Mouse (Mus musculus) neural tube, embryonic 12.5 days (tissue): Measurements from ENCODE around the gene 1700102P08Rik. TPM values are rescaled to one million over a fixed set of nuclear protein-coding genes. Genes with fewer than 3 reads are reported as not detected.
A peak's percentile ranks its signal among the peaks of the same experiment; 100 is the strongest.

Source experiments
- ATAC-seq: fragments of 200-750 bp; cut with Nextera tagmentation; 2 replicates; pipeline ENCODE4 v1.8.0; 2017; ENCODE audit warnings: low read depth, mild to moderate bottlenecking, moderate TSS enrichment, moderate library complexity; ENCODE audit not compliant: low FRiP score
- H3K27ac ChIP-seq: fragments of 300-500 bp; sonication (generic); 2 replicates; pipeline ENCODE4 v1.5.1; 2016
- H3K27me3 ChIP-seq: fragments of 300-500 bp; sonication (generic); replicated peaks from 2 replicates; pipeline ENCODE4 v1.6.1; 2016; ENCODE audit warnings: mild to moderate bottlenecking
- H3K36me3 ChIP-seq: fragments of 300-500 bp; sonication (generic); 2 replicates; pipeline ENCODE4 v1.6.1; 2016; ENCODE audit warnings: mild to moderate bottlenecking
- H3K4me1 ChIP-seq: fragments of 300-500 bp; sonication (generic); 2 replicates; pipeline ENCODE4 v1.6.1; 2016
- H3K4me2 ChIP-seq: fragments of 300-500 bp; sonication (generic); replicated peaks from 2 replicates; pipeline ENCODE4 v1.6.1; 2016; ENCODE audit warnings: mild to moderate bottlenecking
- H3K4me3 ChIP-seq: fragments of 300-500 bp; sonication (generic); 2 replicates; pipeline ENCODE4 v1.5.1; 2016
- H3K9ac ChIP-seq: fragments of 300-500 bp; sonication (generic); 2 replicates; pipeline ENCODE4 v1.6.1; 2016; ENCODE audit warnings: mild to moderate bottlenecking
- H3K9me3 ChIP-seq: fragments of 300-500 bp; sonication (generic); 2 replicates; pipeline ENCODE4 v1.6.1; 2016; ENCODE audit warnings: mild to moderate bottlenecking
- WGBS: fragments of 180-500 bp; shearing (Covaris S2); methylation state at CpG from one replicate; pipeline ENCODE4 v1.1.7; 2016; 5-methylcytosine and 5-hydroxymethylcytosine counted together
- polyA plus RNA-seq: library from polyadenylated mRNA; unstranded; fragments of >200 nt; fragmentation: Nextera tagmentation; extraction: Ambion mirVana; gene quantifications from 2 replicates; pipeline ENCODE4 v1.2.1, GENCODE M21; 2016

The 1700102P08Rik gene
- polyA plus RNA-seq: 1.3 and 1.7 TPM in 2 replicates

DNA sequence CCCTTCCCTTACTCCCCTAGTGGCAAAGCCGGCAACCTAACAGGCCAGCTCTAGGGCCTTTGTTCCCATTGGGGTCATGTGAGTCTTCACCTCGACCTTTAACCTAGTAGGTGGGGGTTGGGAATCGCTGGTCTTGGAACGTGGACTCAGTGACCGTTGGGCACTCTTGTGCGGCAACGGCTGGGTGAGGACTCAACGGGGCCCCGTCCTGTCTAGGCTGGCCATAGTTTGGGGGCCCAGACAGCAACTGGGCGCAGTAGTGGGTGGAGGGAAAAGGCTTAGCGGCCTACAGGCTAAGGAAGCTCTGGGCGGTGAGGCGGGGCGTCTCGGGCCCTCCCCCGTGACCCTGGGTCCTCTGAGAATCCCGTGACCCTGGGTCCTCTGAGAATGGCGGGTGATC lies at the start of gene 1700102P08Rik:
Gene 1700102P08Rik (plus strand): TSS at position 130 of the 400 bp plus-strand sequence.
- 67% methylated on average over 18 of the region's 18 CpGs for WGBS

DNA sequence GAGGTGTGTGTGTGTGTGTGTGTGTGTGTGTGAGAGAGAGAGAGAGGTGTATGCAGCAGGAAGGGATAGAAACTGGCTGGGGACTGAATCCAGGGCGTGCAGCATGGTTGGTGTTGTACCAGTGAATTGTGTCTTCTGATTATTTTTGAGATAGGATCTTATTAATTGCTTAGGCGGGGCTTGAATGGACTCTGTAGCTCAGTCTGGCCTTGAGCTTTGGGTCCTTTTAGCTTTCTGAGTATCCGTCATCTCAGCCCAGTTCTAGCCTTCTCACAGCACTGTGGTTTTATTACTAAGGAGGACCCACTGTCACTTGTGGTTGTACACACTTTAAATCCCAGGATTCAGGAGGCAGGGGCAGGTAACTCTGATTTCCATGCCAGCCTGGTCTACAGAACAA lies 49.3 kb upstream of the 1700102P08Rik start:
- Histone ChIP-seq H3K9me3 (no peaks in the 10 kb centered on the region), H3K4me1 (peaks cover 19% of the 10 kb centered on the region), H3K27ac (no peak overlapping the region), H3K9ac (no peak overlapping the region), H3K4me3 (no peak overlapping the region), H3K4me2 (no peak overlapping the region), H3K36me3 (no peaks in the 10 kb centered on the region), H3K27me3 (no peaks in the 10 kb centered on the region)
- WGBS: 89% methylated on average over 3 of the region's 3 CpGs
- no peak for ATAC-seq

More for the DNA sequence above, at the start of gene 1700102P08Rik:
- no peak within 1 kb of the TSS for H3K4me3 ChIP-seq
- H3K27me3 ChIP-seq: no peaks in the 10 kb centered on the region
- no peak within 1 kb of the TSS for H3K9ac ChIP-seq
- no peak for ATAC-seq
- peaks cover 63% of the 10 kb centered on the region for H3K36me3 ChIP-seq
- H3K9me3 ChIP-seq: no peaks in the 10 kb centered on the region
- no peaks in the 10 kb centered on the region for H3K4me1 ChIP-seq
- H3K27ac ChIP-seq: no peak within 1 kb of the TSS
- no peak within 1 kb of the TSS for H3K4me2 ChIP-seq

DNA sequence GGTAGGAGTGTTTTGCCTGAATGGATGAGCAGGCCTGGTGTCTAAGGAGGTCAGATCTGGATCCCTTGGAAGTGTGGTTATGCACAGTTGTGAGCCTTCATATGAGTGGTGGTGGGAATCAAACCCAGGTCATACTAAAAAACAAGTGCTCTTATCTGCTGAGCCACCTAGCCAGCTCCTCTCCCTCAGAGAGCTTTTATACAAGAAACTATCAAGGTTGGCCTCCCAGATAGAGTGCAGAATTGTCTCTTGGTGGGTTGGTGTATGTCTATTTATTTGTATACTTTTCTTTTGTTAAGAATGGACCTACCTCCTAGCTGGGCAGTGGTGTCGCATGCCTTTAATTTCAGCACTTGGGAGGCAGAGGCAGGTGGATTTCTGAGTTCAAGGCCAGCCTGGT lies 48.8 kb upstream of the 1700102P08Rik start:
- Histone ChIP-seq H3K9me3 (no peaks in the 10 kb centered on the region), H3K4me3 (no peak overlapping the region), H3K27ac (no peak overlapping the region), H3K9ac (no peak overlapping the region), H3K4me2 (no peak overlapping the region), H3K4me1 (peaks cover 21% of the 10 kb centered on the region), H3K27me3 (no peaks in the 10 kb centered on the region), H3K36me3 (no peaks in the 10 kb centered on the region)
- ATAC-seq: no peak
- WGBS: 96% methylated on average over 1 of the region's 1 CpGs

DNA sequence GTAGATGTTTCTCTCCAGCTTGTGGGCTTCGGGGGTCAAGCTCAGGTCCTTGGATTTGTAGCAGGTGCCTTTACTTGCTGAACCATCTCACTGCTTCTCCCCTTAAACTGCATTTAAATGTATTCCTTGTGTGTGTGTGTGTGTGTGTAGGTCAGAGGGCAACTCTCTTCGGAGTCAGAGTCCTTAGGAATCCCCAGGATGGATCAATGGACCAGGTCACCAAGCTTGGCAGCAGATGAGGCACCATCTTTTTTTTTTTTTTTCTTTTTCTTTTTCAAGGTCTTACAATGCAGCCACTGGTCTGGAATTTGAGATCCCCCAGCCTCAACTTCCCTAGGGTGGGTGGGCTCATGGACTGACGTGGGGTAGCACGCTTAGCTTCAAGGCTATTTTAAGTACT lies 48.1 kb upstream of the 1700102P08Rik start:
- Histone ChIP-seq H3K27ac (no peak overlapping the region), H3K27me3 (no peaks in the 10 kb centered on the region), H3K9me3 (no peaks in the 10 kb centered on the region), H3K9ac (no peak overlapping the region), H3K4me3 (no peak overlapping the region), H3K4me1 (peaks cover 27% of the 10 kb centered on the region), H3K4me2 (no peak overlapping the region), H3K36me3 (no peaks in the 10 kb centered on the region)
- no peak for ATAC-seq
- 84% methylated on average over 4 of the region's 4 CpGs for WGBS

DNA sequence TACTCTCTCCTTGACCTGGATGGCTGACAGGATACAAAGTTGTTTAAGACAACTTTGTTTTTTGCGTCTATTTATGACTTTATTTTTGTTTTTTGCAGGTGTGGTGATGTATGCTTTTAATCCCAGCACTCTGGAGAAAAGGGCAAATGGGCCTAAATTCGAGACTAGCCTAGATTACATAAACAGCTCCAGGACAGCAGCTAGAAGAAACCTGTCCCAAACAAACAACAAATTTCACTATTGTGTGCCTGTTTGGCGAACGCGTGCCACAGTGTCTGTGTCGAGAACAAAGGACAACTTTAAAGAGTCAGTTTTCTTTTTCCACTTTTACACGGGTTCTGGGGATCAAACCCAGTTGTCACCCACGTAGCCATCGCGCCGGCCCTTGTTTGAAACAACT lies 45.6 kb upstream of the 1700102P08Rik start:
- Histone ChIP-seq H3K27me3 (no peaks in the 10 kb centered on the region), H3K4me1 (peaks cover 14% of the 10 kb centered on the region), H3K27ac (peak overlapping the region; percentile 83), H3K4me3 (peak overlapping the region; percentile 95), H3K4me2 (peak overlapping the region; percentile 73), H3K9ac (peak overlapping the region; percentile 92), H3K36me3 (peaks cover 20% of the 10 kb centered on the region), H3K9me3 (no peaks in the 10 kb centered on the region)
- 6% methylated on average over 11 of the region's 11 CpGs for WGBS
- no peak for ATAC-seq

DNA sequence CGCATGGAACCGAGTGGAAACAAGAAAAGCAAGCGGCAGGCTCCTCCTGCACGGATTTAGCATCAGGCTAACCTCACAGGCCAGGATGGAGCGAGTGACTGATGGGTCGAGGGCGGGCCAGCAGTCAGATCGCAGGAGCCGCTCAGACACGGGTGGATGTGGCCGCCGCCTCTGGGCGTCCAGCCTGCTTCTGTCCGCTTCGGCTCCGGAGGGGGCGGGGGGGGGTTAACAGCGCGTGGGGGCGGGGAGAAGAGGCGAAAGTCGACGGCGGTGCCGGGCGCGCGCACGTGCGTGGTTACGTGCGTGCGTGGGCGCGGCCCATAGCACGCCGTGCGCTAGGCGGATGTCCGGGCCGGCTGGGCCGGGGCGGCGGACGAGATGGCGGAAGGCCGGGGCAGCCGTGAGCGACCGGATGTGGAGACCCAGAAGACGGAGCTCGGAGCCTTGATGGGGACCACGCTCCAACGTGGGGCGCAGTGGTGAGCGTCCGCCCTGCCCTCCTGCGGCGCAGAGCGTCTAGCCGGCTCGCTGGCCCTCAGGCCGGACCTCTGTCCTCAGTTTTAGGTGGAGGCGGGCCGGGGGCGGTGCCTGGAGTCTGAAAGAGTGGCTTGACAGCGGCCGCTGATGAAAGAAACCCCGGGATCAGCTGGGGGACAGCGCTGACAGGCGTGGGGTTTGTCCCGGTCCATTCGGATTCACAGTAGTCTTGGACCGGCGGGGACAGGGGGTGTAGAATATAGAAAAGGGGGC lies 44.9 kb upstream of the 1700102P08Rik start, which contains the start of gene Usp4:
Gene Usp4 (plus strand): TSS at position 314 of the 750 bp plus-strand sequence.
- Histone ChIP-seq H3K27me3 (no peaks in the 10 kb centered on the region), H3K4me2 (peak within 1 kb of the TSS; percentile 73), H3K4me3 (peak within 1 kb of the TSS; percentile 95), H3K9me3 (no peaks in the 10 kb centered on the region), H3K36me3 (peaks cover 27% of the 10 kb centered on the region), H3K27ac (peak within 1 kb of the TSS; percentile 83), H3K9ac (peak within 1 kb of the TSS; percentile 92), H3K4me1 (peaks cover 14% of the 10 kb centered on the region)
- ATAC-seq: peak; percentile 95
- under 1% methylated on average over 75 of the region's 75 CpGs for WGBS

DNA sequence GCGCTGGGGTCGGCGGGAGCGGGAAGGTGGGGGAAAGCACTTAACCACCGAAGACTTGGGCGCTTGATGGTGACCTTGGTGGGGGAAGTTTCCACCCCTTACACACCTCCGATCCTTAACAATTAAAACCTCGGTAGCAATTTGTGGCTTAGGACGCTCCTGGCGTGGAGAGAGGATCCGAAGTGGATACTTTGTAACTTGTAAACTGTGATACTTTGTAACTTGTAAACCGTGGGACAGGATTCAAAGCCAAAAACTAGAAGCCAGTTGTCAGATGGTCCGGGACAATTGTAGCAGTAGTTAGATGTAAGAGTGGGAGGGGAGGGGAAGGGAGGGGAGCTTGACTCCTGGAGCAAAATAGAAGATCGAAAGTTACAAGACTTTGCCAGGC lies 44.3 kb upstream of the 1700102P08Rik start:
- H3K4me2 ChIP-seq: peak overlapping the region; percentile 73
- no peak for ATAC-seq
- H3K4me3 ChIP-seq: peak overlapping the region; percentile 95
- peak overlapping the region; percentile 83 for H3K27ac ChIP-seq
- H3K4me1 ChIP-seq: peaks cover 14% of the 10 kb centered on the region
- no peaks in the 10 kb centered on the region for H3K9me3 ChIP-seq
- 7% methylated on average over 14 of the region's 14 CpGs for WGBS
- H3K27me3 ChIP-seq: no peaks in the 10 kb centered on the region
- H3K36me3 ChIP-seq: peaks cover 32% of the 10 kb centered on the region
- peak overlapping the region; percentile 92 for H3K9ac ChIP-seq

DNA sequence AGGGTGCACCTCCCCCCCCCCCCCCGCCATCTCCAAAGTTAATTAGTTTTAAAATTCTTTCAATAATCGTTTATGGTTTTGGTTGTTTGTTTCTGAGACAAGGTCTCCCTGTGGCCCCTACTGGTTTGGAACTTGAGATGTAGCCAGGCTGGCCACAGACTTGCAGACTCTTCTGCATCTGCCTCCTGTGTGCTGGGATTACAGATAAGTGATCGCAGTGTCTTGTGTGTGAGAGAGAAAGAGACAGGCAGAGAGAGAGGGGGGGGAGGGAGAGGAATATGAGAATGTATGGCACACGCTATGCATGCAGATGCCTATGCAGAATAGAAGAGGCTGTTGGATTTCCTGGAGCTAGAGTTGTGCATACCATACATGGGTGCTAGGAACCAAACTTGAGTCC lies 42.9 kb upstream of the 1700102P08Rik start:
- Histone ChIP-seq H3K4me3 (no peak overlapping the region), H3K27ac (no peak overlapping the region), H3K9ac (no peak overlapping the region), H3K27me3 (no peaks in the 10 kb centered on the region), H3K36me3 (peaks cover 47% of the 10 kb centered on the region), H3K4me1 (peaks cover 14% of the 10 kb centered on the region), H3K4me2 (peak overlapping the region; percentile 73; the same call in 1 of the 2 replicates), H3K9me3 (no peaks in the 10 kb centered on the region)
- 91% methylated on average over 4 of the region's 4 CpGs for WGBS
- no peak for ATAC-seq

DNA sequence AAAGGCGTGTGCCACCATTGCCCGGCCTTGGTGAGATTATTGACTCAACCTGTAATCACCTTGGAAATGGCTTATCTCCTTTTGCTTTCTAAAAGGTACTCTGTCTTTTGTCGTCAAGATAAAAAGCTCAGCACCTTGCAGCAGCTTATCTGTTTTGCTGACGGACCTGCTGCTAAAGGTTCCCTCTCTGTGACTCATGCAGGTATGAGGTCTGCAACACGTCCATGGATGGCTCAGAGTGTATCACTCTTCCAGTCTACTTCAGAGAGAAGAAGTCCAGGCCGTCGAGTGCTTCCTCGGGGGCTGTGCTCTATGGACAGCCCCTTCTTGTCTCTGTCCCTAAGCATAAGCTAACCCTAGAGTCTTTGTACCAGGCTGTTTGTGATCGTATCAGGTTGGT lies 14.4 kb upstream of the 1700102P08Rik start:
- H3K27me3 ChIP-seq: no peaks in the 10 kb centered on the region
- no peaks in the 10 kb centered on the region for H3K4me1 ChIP-seq
- 96% methylated on average over 9 of the region's 9 CpGs for WGBS
- H3K36me3 ChIP-seq: peaks cover 86% of the 10 kb centered on the region
- no peak for ATAC-seq
- no peak overlapping the region for H3K27ac ChIP-seq
- H3K9ac ChIP-seq: no peak overlapping the region
- H3K9me3 ChIP-seq: no peaks in the 10 kb centered on the region
- H3K4me2 ChIP-seq: no peak overlapping the region
- no peak overlapping the region for H3K4me3 ChIP-seq

DNA sequence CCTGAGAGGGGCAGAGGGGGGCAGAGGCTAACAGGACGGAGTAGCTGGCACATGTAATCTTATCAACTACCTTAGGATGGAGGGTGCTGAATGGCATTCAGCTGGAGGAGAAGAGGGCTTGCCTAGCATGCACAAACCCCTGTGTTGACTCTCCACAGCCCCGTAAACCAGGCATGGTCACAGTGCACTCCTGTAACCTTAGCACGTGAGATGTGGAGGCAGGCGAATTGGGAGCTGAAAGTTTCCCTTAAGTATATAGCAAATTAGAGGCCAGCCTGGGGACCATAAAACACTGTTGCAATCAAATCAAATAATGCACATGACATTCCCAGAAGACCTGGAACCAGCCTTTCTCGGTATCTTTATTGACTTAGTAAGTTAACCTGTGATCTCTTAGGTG lies 13.9 kb upstream of the 1700102P08Rik start:
- Histone ChIP-seq H3K4me3 (no peak overlapping the region), H3K36me3 (peaks cover 86% of the 10 kb centered on the region), H3K9ac (no peak overlapping the region), H3K9me3 (no peaks in the 10 kb centered on the region), H3K27me3 (no peaks in the 10 kb centered on the region), H3K4me1 (no peaks in the 10 kb centered on the region), H3K4me2 (no peak overlapping the region), H3K27ac (no peak overlapping the region)
- WGBS: 95% methylated on average over 5 of the region's 5 CpGs
- no peak for ATAC-seq

DNA sequence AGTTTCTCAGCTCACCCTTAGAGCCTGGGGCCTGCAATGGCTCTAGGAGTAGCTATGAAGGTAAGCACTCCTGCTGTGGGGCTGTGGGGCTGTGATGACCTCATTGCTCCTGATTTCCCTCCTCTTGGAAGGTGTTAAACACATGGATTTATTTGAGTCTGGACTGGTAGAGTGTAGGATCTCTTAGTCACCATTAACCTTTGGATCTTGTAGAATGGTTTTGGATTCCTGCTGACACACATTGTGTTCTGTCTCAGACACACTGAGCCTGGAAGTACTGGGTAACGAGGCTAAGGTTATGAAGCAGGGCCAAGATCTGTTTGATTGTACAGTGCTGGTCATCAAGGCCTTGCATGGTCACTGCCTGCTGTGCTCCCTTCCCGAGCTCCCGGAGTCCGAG lies 13.3 kb upstream of the 1700102P08Rik start:
- Histone ChIP-seq H3K36me3 (peaks cover 86% of the 10 kb centered on the region), H3K9me3 (no peaks in the 10 kb centered on the region), H3K4me3 (no peak overlapping the region), H3K27me3 (no peaks in the 10 kb centered on the region), H3K4me1 (no peaks in the 10 kb centered on the region), H3K4me2 (no peak overlapping the region), H3K9ac (no peak overlapping the region), H3K27ac (no peak overlapping the region)
- no peak for ATAC-seq
- 93% methylated on average over 4 of the region's 4 CpGs for WGBS

DNA sequence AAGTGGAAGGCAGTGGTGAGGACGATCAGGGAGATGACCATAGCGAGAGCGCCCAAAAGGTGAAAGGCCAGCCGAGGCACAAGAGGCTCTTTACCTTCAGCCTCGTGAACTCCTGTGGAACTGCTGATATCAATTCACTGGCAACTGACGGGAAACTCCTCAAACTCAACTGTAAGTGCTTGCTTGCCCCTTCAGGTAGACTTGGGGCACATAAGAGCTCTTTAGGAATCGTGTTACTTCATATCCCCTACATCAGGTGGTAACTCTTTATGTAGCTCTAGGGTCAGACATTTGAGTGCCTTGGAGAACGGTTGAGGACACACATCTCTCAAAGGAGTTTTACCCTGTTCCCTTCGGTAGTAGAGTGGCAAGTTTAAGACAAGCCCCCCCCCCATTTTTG lies 11.2 kb upstream of the 1700102P08Rik start:
- no peak overlapping the region for H3K27ac ChIP-seq
- ATAC-seq: no peak
- H3K9me3 ChIP-seq: no peaks in the 10 kb centered on the region
- no peak overlapping the region for H3K4me3 ChIP-seq
- H3K27me3 ChIP-seq: no peaks in the 10 kb centered on the region
- H3K9ac ChIP-seq: no peak overlapping the region
- 97% methylated on average over 9 of the region's 9 CpGs for WGBS
- no peak overlapping the region for H3K4me2 ChIP-seq
- H3K4me1 ChIP-seq: no peaks in the 10 kb centered on the region
- peaks cover 85% of the 10 kb centered on the region for H3K36me3 ChIP-seq

DNA sequence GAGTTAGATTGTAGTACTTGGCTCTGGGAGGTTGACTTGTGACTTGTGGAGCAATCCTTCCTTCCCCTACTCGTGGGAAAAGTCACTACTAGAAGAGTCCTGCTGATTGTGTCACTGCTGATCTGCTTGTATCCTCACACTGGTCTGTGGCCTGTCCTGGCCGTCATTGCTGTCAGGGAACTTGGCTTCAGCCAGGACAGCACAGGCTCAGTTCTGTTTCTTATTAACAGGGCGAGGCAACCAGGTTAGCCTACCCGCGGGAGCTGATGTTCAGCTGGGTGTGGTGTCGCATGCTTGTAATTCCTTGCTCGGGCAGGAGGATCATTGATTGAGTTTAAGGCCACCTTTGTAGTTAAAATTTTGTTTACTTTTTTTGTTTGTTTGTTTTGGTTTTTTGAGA lies 7.6 kb upstream of the 1700102P08Rik start:
- H3K9me3 ChIP-seq: no peaks in the 10 kb centered on the region
- ATAC-seq: no peak
- no peak overlapping the region for H3K27ac ChIP-seq
- H3K36me3 ChIP-seq: peaks cover 87% of the 10 kb centered on the region
- no peak overlapping the region for H3K4me3 ChIP-seq
- H3K4me2 ChIP-seq: no peak overlapping the region
- no peaks in the 10 kb centered on the region for H3K27me3 ChIP-seq
- no peak overlapping the region for H3K9ac ChIP-seq
- no peaks in the 10 kb centered on the region for H3K4me1 ChIP-seq
- 86% methylated on average over 7 of the region's 7 CpGs for WGBS
